In genomic region chr11:103556021-103556420, GRCm38 (mm10) we compare ENCODE assay signal across 10 mouse cellular contexts. TPM values are rescaled to one million over a fixed set of nuclear protein-coding genes. Genes with fewer than 3 reads are reported as not detected.
DNase-seq lines count a peak whose midpoint lies in the region; ATAC-seq and TF ChIP-seq lines count a peak whose summit lies in the region.
"Had no signal": no experiment of that assay in that cellular context is flagged by ENCODE, and none has a peak within 500 bp of the region (broad histone marks: within the 10 kb centered on the region; RNA-seq: fewer than 3 reads in every experiment).

No protein-coding gene starts in this region.

- no peaks in the 10 kb centered on the region for H3K9me3 ChIP-seq in lung, postnatal 0 days (ENCODE audit: low read length)
- no peaks in the 10 kb centered on the region for H3K9me3 ChIP-seq in forebrain, embryonic 15.5 days

- ATAC-seq in lung, postnatal 0 days, result no peak
- no peak for ATAC-seq in forebrain, embryonic 15.5 days (replicated peaks)

- H3K9ac ChIP-seq in lung, postnatal 0 days (replicated peaks; ENCODE audit: low read depth), result no peak overlapping the region
- no peak overlapping the region for H3K9ac ChIP-seq in forebrain, embryonic 15.5 days (replicated peaks)

- H3K27ac ChIP-seq in lung, postnatal 0 days (ENCODE audit: low read length), result no peak overlapping the region
- H3K27ac ChIP-seq in forebrain, embryonic 15.5 days (replicated peaks), result no peak overlapping the region

- 69% methylated on average over 2 of the region's 2 CpGs for WGBS in lung, postnatal 0 days
- 84% methylated on average over 2 of the region's 2 CpGs for WGBS in forebrain, embryonic 15.5 days

- no peaks in the 10 kb centered on the region for H3K36me3 ChIP-seq in lung, postnatal 0 days (ENCODE audit: insufficient read depth, low read length)
- H3K36me3 ChIP-seq in forebrain, embryonic 15.5 days, result no peaks in the 10 kb centered on the region

- peak; percentile 16 to 39 for DNase-seq in frontal cortex, postnatal 36 days (ENCODE audit: low spot score in 2 of 2)
- no peak for DNase-seq in frontal cortex, postnatal 25 days (ENCODE audit: low spot score in 2 of 2)
- peak; percentile 11 for DNase-seq in lung, postnatal 0 days (ENCODE audit: low spot score)
- no peak for DNase-seq in lung, postnatal 4 days
- DNase-seq in induced T-regulatory cell, adult 2 months (ENCODE audit: low read depth), result peak; percentile 23
- peak; percentile 4 for DNase-seq in right cerebral cortex, postnatal 14 days
- DNase-seq in thymus, postnatal 10 days (ENCODE audit: low spot score in 2 of 2), result no peak

- H3K4me2 ChIP-seq in lung, postnatal 0 days (replicated peaks; ENCODE audit: low read depth, low read length), result no peak overlapping the region
- H3K4me2 ChIP-seq in forebrain, embryonic 15.5 days (replicated peaks), result no peak overlapping the region

- no peak for TF ChIP-seq EP300 in lung, postnatal 0 days (IDR thresholded peaks at IDR 0.05)

- TF ChIP-seq CTCF in lung, postnatal 0 days (IDR thresholded peaks at IDR 0.05), result peak; percentile 42

- H3K4me1 ChIP-seq in lung, postnatal 0 days (ENCODE audit: insufficient read depth, low read depth, low read length), result no peaks in the 10 kb centered on the region
- H3K4me1 ChIP-seq in forebrain, embryonic 15.5 days, result no peaks in the 10 kb centered on the region

- no peak overlapping the region for H3K4me3 ChIP-seq in lung, postnatal 0 days (ENCODE audit: low read depth, low read length)
- no peak overlapping the region for H3K4me3 ChIP-seq in forebrain, embryonic 15.5 days
- H3K4me3 ChIP-seq: erythroblast, embryonic 14.5 days had no signal

- H3K27me3 ChIP-seq in lung, postnatal 0 days (replicated peaks; ENCODE audit: insufficient read depth, low read length), result no peaks in the 10 kb centered on the region
- no peaks in the 10 kb centered on the region for H3K27me3 ChIP-seq in forebrain, embryonic 15.5 days

RNA-seq across cellular contexts. Expression of gene Lrrc37a, which starts 51.6 kb away (rescaled TPM):
- not detected in 2 replicates for polyA plus RNA-seq in lung, postnatal 0 days (2015; fragmentation: Nextera tagmentation; extraction: Ambion mirVana)
- polyA plus RNA-seq in forebrain, embryonic 15.5 days (2015; fragmentation: Nextera tagmentation; extraction: Ambion mirVana), result not detected in 2 replicates
- polyA plus RNA-seq: large intestine, adult 2 months had no signal

Comparison
In these comparisons a context has a peak if more than half of its experiments do, and no peak if none do; other contexts are left out.
1. DNase-seq: peak in frontal cortex, postnatal 36 days (2 of 2), lung, postnatal 0 days (single experiment), induced T-regulatory cell, adult 2 months (single experiment) and right cerebral cortex, postnatal 14 days (single experiment); none in frontal cortex, postnatal 25 days (0 of 2), lung, postnatal 4 days (0 of 2) and thymus, postnatal 10 days (0 of 2).